Mouse (Mus musculus) embryonic fibroblast, embryonic 13.5 days (primary cell): ENCODE measurements around the gene Sepsecs.

Source experiments
- CTCF ChIP-seq: IDR thresholded peaks from 2 replicates; pipeline ENCODE4 v1.5.1; 2011; ENCODE audit warnings: mild to moderate bottlenecking, control low read depth, low read length, moderate library complexity, borderline replicate concordance; ENCODE audit not compliant: insufficient read depth
- POLR2A ChIP-seq: IDR thresholded peaks from 2 replicates; pipeline ENCODE4 v1.6.1; 2011; ENCODE audit warnings: low read depth, mild to moderate bottlenecking, control low read depth, low read length, moderate library complexity

DNA sequence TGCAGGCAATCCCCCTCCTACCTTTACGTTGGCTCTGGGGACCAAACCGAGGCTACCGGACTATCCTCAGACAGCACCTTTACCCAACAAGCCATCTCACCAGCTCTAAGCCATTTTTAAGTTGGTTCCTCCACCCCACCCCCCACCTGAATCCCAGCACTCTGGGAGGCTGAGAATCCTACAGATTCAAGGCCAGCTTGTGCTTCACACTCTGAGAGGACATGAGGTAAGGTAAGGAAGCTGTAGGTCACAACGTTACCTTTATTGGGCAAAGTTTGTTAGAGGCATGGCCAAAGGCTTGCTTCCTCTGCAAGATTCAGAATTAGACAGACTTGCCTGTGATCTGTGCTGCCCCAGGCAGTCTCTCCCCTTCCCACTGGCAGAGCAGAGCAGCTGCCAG, 10.7 kb upstream of the Sepsecs start:
- TF ChIP-seq CTCF (no peak), POLR2A (no peak)
